Mouse (Mus musculus) C2C12 (cell line): Measurements from ENCODE around the gene Fam13a.

Experiments
- MAX ChIP-seq: IDR thresholded peaks from one replicate; pipeline ENCODE4 v1.6.1; 2011; ENCODE audit warnings: mild to moderate bottlenecking, control low read depth
- USF1 ChIP-seq: IDR thresholded peaks from one replicate; pipeline ENCODE4 v1.6.1; 2011; ENCODE audit warnings: low read depth, mild to moderate bottlenecking, control low read depth, moderate library complexity

DNA sequence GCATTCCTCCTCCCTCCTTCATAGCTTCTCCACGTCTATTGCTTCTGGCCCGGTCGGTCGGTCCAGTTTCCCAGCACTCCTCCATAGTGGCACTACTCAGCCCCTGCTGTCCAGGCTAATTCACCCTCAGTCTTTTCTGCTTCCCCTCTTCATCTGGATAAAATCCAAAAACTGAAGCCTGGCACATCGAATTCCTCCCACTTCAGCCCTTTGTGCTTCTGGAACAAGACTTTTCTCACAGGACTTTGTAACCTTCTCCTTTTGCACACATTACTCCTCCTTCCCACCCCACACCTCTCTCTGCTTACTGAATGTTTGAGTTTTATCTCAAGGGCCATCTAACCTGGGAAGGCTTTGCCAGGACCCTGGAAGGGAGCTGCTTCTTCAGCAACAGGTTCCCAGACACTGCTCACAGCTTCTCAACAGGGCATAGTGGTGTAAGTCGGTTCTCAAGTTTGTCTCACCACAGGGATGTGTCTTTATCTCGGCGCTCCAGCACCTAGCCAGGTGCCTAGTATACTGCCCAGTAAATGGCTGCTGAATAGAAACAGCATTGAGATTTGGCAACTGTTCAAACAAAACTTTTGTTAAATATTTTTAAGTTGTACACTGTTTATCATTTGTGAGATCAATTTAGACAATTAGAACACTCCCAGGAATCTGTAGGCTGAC lies 10.1 kb downstream of the Fam13a start:
- TF ChIP-seq MAX (no peak), USF1 (no peak)
